Mouse (Mus musculus) midbrain, embryonic 16.5 days (tissue): ENCODE results near the gene Pou1f1. TPM values are rescaled to one million over a fixed set of nuclear protein-coding genes. Genes with fewer than 3 reads are reported as not detected.

Experiments
- ATAC-seq: fragments of 200-750 bp; cut with Nextera tagmentation; 2 replicates; pipeline ENCODE4 v1.8.0; 2017; ENCODE audit warnings: moderate TSS enrichment
- H3K27ac ChIP-seq: fragments of 300-500 bp; sonication (generic); 2 replicates; pipeline ENCODE4 v1.5.1; 2014; ENCODE audit warnings: mild to moderate bottlenecking, low read length, mixed read lengths
- H3K27me3 ChIP-seq: fragments of 300-500 bp; sonication (generic); 2 replicates; pipeline ENCODE4 v1.6.1; 2014; ENCODE audit warnings: low read depth, low read length, mixed read lengths; ENCODE audit not compliant: control insufficient read depth, insufficient read depth
- H3K36me3 ChIP-seq: fragments of 300-500 bp; sonication (generic); 2 replicates; pipeline ENCODE4 v1.6.1; 2014; ENCODE audit warnings: mild to moderate bottlenecking, low read length, moderate library complexity, mixed read lengths; ENCODE audit not compliant: control insufficient read depth, insufficient read depth
- H3K4me1 ChIP-seq: fragments of 300-500 bp; sonication (generic); 2 replicates; pipeline ENCODE4 v1.6.1; 2014; ENCODE audit warnings: mild to moderate bottlenecking, low read length, mixed read lengths; ENCODE audit not compliant: control insufficient read depth, insufficient read depth
- H3K4me2 ChIP-seq: fragments of 300-500 bp; sonication (generic); 2 replicates; pipeline ENCODE4 v1.6.1; 2014; ENCODE audit warnings: mild to moderate bottlenecking, low read length, mixed read lengths
- H3K4me3 ChIP-seq: fragments of 300-500 bp; sonication (generic); 2 replicates; pipeline ENCODE4 v1.5.1; 2014; ENCODE audit warnings: low read depth, mild to moderate bottlenecking, low read length, moderate library complexity, mixed read lengths
- H3K9ac ChIP-seq: fragments of 300-500 bp; sonication (generic); 2 replicates; pipeline ENCODE4 v1.6.1; 2014; ENCODE audit warnings: low read depth, low read length, mixed read lengths
- H3K9me3 ChIP-seq: fragments of 300-500 bp; sonication (generic); replicated peaks from 2 replicates; pipeline ENCODE4 v1.6.1; 2014; ENCODE audit warnings: mild to moderate bottlenecking, low read length, mixed read lengths; ENCODE audit not compliant: control insufficient read depth, poor library complexity, severe bottlenecking
- WGBS: fragments of 180-500 bp; shearing (Covaris S2); extraction: QIAGEN DNeasy Blood & Tissue Kit; methylation state at CpG from one replicate; pipeline ENCODE4 v1.1.7; 2014; 5-methylcytosine and 5-hydroxymethylcytosine counted together
- polyA plus RNA-seq: library from polyadenylated mRNA; unstranded; fragments of >200 nt; fragmentation: Nextera tagmentation; extraction: Ambion mirVana; gene quantifications from 2 replicates; pipeline ENCODE4 v1.2.1, GENCODE M21; 2015

Pou1f1 gene
- polyA plus RNA-seq, result not detected in 2 replicates

GRCm38 (mm10) chr16:65520211-65520610 lies at the start of gene Pou1f1:
Pou1f1 (plus strand) TSS chr16:65520511.
- Histone ChIP-seq H3K9ac (no peak within 1 kb of the TSS), H3K9me3 (no peaks in the 10 kb centered on the region), H3K4me2 (no peak within 1 kb of the TSS), H3K27ac (no peak within 1 kb of the TSS), H3K27me3 (no peaks in the 10 kb centered on the region), H3K4me3 (no peak within 1 kb of the TSS), H3K4me1 (no peaks in the 10 kb centered on the region), H3K36me3 (no peaks in the 10 kb centered on the region)
- WGBS, result 86% methylated on average over 6 of the region's 6 CpGs
- ATAC-seq, result no peak

- H3K9ac ChIP-seq, result no peak overlapping the region
- WGBS, result 89% methylated on average over 4 of the region's 4 CpGs
- no peak overlapping the region for H3K4me2 ChIP-seq
- H3K4me3 ChIP-seq, result no peak overlapping the region
- no peak overlapping the region for H3K27ac ChIP-seq
- no peaks in the 10 kb centered on the region for H3K4me1 ChIP-seq
- H3K9me3 ChIP-seq, result no peaks in the 10 kb centered on the region
- no peaks in the 10 kb centered on the region for H3K36me3 ChIP-seq
- ATAC-seq, result no peak
- no peaks in the 10 kb centered on the region for H3K27me3 ChIP-seq
Measured at GRCm38 (mm10) chr16:65470650-65471049, 49.7 kb upstream of the Pou1f1 start.

- ATAC-seq, result 0 out of 2 replicates have a peak, but pooled peaks have one; percentile 36
- no peak overlapping the region for H3K4me3 ChIP-seq
- H3K9me3 ChIP-seq, result no peaks in the 10 kb centered on the region
- 18% methylated on average over 5 of the region's 5 CpGs for WGBS
- H3K27ac ChIP-seq, result no peak overlapping the region
- H3K9ac ChIP-seq, result no peak overlapping the region
- no peaks in the 10 kb centered on the region for H3K4me1 ChIP-seq
- no peaks in the 10 kb centered on the region for H3K36me3 ChIP-seq
- no peak overlapping the region for H3K4me2 ChIP-seq
- H3K27me3 ChIP-seq, result no peaks in the 10 kb centered on the region
Measured at GRCm38 (mm10) chr16:65472472-65473001, 47.8 kb upstream of the Pou1f1 start.

GRCm38 (mm10) chr16:65485726-65486125 lies 34.6 kb upstream of the Pou1f1 start:
- ATAC-seq, result no peak
- H3K36me3 ChIP-seq, result no peaks in the 10 kb centered on the region
- WGBS, result 88% methylated on average over 6 of the region's 6 CpGs

GRCm38 (mm10) chr16:65496030-65496429 lies 24.3 kb upstream of the Pou1f1 start:
- ATAC-seq, result no peak
- no peak overlapping the region for H3K9ac ChIP-seq
- 77% methylated on average over 5 of the region's 5 CpGs for WGBS
- no peak overlapping the region for H3K4me2 ChIP-seq
- H3K4me3 ChIP-seq, result no peak overlapping the region
- H3K27me3 ChIP-seq, result no peaks in the 10 kb centered on the region
- no peaks in the 10 kb centered on the region for H3K9me3 ChIP-seq
- H3K27ac ChIP-seq, result no peak overlapping the region
- no peaks in the 10 kb centered on the region for H3K4me1 ChIP-seq
- H3K36me3 ChIP-seq, result no peaks in the 10 kb centered on the region

More at GRCm38 (mm10) chr16:65485726-65486125, 34.6 kb upstream of the Pou1f1 start:
- Histone ChIP-seq H3K27ac (no peak overlapping the region), H3K4me3 (no peak overlapping the region), H3K27me3 (no peaks in the 10 kb centered on the region), H3K9ac (no peak overlapping the region), H3K9me3 (no peaks in the 10 kb centered on the region), H3K4me2 (no peak overlapping the region), H3K4me1 (no peaks in the 10 kb centered on the region)

- no peaks in the 10 kb centered on the region for H3K27me3 ChIP-seq
- no peak overlapping the region for H3K9ac ChIP-seq
- no peak overlapping the region for H3K4me2 ChIP-seq
- no peak overlapping the region for H3K27ac ChIP-seq
- no peak for ATAC-seq
- H3K4me3 ChIP-seq, result no peak overlapping the region
- 35% methylated on average over 2 of the region's 2 CpGs for WGBS
- H3K4me1 ChIP-seq, result no peaks in the 10 kb centered on the region
- H3K36me3 ChIP-seq, result no peaks in the 10 kb centered on the region
- no peaks in the 10 kb centered on the region for H3K9me3 ChIP-seq
Measured at GRCm38 (mm10) chr16:65497049-65497448, 23.3 kb upstream of the Pou1f1 start.

GRCm38 (mm10) chr16:65514223-65514622 lies 6.1 kb upstream of the Pou1f1 start:
- Histone ChIP-seq H3K4me1 (no peaks in the 10 kb centered on the region), H3K4me2 (no peak overlapping the region), H3K9me3 (no peaks in the 10 kb centered on the region), H3K4me3 (no peak overlapping the region), H3K36me3 (no peaks in the 10 kb centered on the region), H3K9ac (no peak overlapping the region), H3K27ac (no peak overlapping the region), H3K27me3 (no peaks in the 10 kb centered on the region)
- WGBS, result 71% methylated on average over 7 of the region's 7 CpGs
- no peak for ATAC-seq

GRCm38 (mm10) chr16:65526004-65526403 lies 5.7 kb downstream of the Pou1f1 start:
- H3K27me3 ChIP-seq, result no peaks in the 10 kb centered on the region

GRCm38 (mm10) chr16:65526695-65527094 lies 6.4 kb downstream of the Pou1f1 start:
- H3K27me3 ChIP-seq, result no peaks in the 10 kb centered on the region
- H3K4me3 ChIP-seq, result no peak overlapping the region
- WGBS, result 82% methylated on average over 5 of the region's 5 CpGs
- no peak overlapping the region for H3K27ac ChIP-seq
- no peak overlapping the region for H3K4me2 ChIP-seq
- no peak for ATAC-seq
- H3K9me3 ChIP-seq, result no peaks in the 10 kb centered on the region
- no peaks in the 10 kb centered on the region for H3K36me3 ChIP-seq
- no peak overlapping the region for H3K9ac ChIP-seq
- no peaks in the 10 kb centered on the region for H3K4me1 ChIP-seq

More at GRCm38 (mm10) chr16:65526004-65526403, 5.7 kb downstream of the Pou1f1 start:
- no peaks in the 10 kb centered on the region for H3K4me1 ChIP-seq
- no peaks in the 10 kb centered on the region for H3K36me3 ChIP-seq
- H3K4me2 ChIP-seq, result no peak overlapping the region
- no peak overlapping the region for H3K9ac ChIP-seq
- H3K27ac ChIP-seq, result no peak overlapping the region
- no peak for ATAC-seq
- no peak overlapping the region for H3K4me3 ChIP-seq
- WGBS, result 89% methylated on average over 2 of the region's 2 CpGs
- no peaks in the 10 kb centered on the region for H3K9me3 ChIP-seq
